Mouse (Mus musculus) megakaryocyte, embryonic 14.5 days (primary cell): ENCODE measurements at regions not wholly inside any gene's neighbourhood (a gene's known extent, or its start where the extent isn't known, plus 50 kb on each side); places are given as distances from the start of the nearest gene placed in this dataset.

Experiments used
- H3K27me3 ChIP-seq: replicated peaks from 2 replicates; pipeline ENCODE3; 2012; ENCODE audit warnings: inconsistent platforms
- H3K36me3 ChIP-seq: replicated peaks from 2 replicates; pipeline ENCODE3; 2012; ENCODE audit warnings: low read length, inconsistent platforms, mixed read lengths
- H3K4me1 ChIP-seq: 2 replicates; pipeline ENCODE4 v1.6.1; 2012; ENCODE audit warnings: inconsistent platforms
- H3K4me3 ChIP-seq: replicated peaks from 2 replicates; pipeline ENCODE3; 2012; ENCODE audit warnings: moderate library complexity, mild to moderate bottlenecking, inconsistent platforms
- H3K9me3 ChIP-seq: 2 replicates; pipeline ENCODE4 v1.6.1; 2012; ENCODE audit warnings: inconsistent platforms
- FLI1 ChIP-seq: IDR thresholded peaks from 2 replicates; pipeline ENCODE4 v1.6.1; 2012; ENCODE audit warnings: low read length, inconsistent platforms, mixed read lengths
- GATA1 ChIP-seq: IDR thresholded peaks from 3 replicates; pipeline ENCODE4 v1.6.1; 2012; ENCODE audit warnings: mixed read lengths, low read length, inconsistent platforms, borderline replicate concordance

DNA sequence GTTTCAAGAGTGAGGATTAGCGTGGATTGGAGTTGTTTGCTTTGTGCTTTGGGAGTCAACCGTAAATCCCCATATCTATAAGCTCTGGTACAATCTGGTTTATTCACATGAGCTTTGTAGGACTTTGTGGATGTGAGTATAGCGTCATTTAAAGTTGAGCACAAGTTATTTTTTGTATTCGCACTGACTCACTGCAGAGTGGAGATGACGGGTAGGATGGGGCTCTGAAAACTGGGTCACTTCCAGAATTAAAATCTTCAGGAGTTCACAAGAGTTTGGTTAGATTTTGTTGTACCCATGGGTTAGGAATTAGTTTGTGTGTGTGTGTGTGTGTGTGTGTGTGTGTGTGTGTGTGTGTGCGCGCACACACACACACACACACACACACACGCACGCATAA, 345.7 kb upstream of the Kif2a start:
- Histone ChIP-seq H3K4me1 (0 out of 2 replicates have a peak, but pooled peaks cover 6% of the 10 kb centered on the region), H3K36me3 (no peaks in the 10 kb centered on the region), H3K4me3 (no peak overlapping the region), H3K9me3 (no peaks in the 10 kb centered on the region; the same call in 1 of the 2 replicates), H3K27me3 (peaks cover 2% of the 10 kb centered on the region)
- TF ChIP-seq FLI1 (no peak), GATA1 (no peak)

DNA sequence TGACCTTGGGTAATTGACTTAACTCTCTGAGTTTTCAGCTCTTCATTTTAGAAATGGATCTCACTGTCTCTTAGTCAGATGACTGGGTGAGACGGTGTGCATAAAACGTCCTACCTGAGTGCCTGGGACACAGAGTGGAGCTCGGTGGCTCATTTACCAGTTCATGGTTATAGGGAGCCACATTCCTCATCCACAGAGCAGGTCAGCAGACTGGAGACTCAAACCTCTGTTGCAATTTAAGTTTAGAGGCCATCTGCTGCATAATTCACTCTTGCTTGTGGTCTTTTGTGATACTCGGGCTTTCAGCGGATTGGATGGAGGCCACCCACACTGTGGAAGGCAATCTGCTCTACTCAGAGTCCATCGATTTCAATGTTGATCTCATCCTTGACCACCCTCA, 343.8 kb upstream of the Kif2a start:
- H3K36me3 ChIP-seq: no peaks in the 10 kb centered on the region
- TF ChIP-seq FLI1: no peak
- TF ChIP-seq GATA1: no peak
- no peaks in the 10 kb centered on the region; the same call in 1 of the 2 replicates for H3K9me3 ChIP-seq
- H3K4me3 ChIP-seq: no peak overlapping the region
- H3K27me3 ChIP-seq: no peaks in the 10 kb centered on the region
- 0 out of 2 replicates have a peak, but pooled peaks cover 6% of the 10 kb centered on the region for H3K4me1 ChIP-seq

GRCm38 (mm10) chr13:107365241-107365640, 343.3 kb upstream of the Kif2a start:
- Histone ChIP-seq H3K4me3 (no peak overlapping the region), H3K4me1 (0 out of 2 replicates have a peak, but pooled peaks cover 6% of the 10 kb centered on the region), H3K27me3 (no peaks in the 10 kb centered on the region), H3K36me3 (no peaks in the 10 kb centered on the region), H3K9me3 (no peaks in the 10 kb centered on the region; the same call in 1 of the 2 replicates)
- TF ChIP-seq FLI1 (no peak), GATA1 (no peak)

- Histone ChIP-seq H3K36me3 (no peaks in the 10 kb centered on the region), H3K27me3 (no peaks in the 10 kb centered on the region), H3K4me1 (no peaks in the 10 kb centered on the region), H3K9me3 (no peaks in the 10 kb centered on the region; the same call in 1 of the 2 replicates), H3K4me3 (no peak overlapping the region)
- TF ChIP-seq FLI1 (no peak), GATA1 (no peak)
Measured at GRCm38 (mm10) chr13:107362806-107363687, 341.1 kb upstream of the Kif2a start.

DNA sequence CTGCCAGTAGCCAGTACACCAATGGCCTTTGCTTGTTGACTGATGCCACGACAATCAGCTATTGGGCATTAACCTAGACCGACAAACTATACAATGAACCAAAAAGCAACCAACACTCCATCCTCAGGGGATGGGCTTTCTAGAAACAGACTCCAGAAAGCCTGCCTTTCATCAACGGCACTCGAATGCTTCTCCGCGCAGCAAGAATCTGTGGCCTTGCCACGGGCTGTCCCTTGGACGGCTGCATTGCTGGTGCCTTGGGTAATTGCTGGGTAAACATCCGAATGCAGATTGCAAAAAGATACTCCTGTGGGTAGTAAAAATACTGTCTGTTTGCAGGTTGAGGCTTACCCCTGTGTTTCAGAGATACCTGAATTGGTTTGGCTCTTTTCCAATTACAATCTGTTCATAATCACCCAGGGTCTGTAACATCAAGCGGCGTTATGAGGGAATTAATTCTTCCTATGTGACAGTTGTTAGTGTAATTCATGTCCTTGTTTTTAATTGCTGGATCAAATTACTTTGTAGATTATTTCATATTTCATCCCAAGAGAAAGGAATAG, 319.0 kb upstream of the Kif2a start:
- Histone ChIP-seq H3K27me3 (peaks cover 2% of the 10 kb centered on the region), H3K36me3 (no peaks in the 10 kb centered on the region), H3K4me3 (no peak overlapping the region), H3K4me1 (no peaks in the 10 kb centered on the region), H3K9me3 (no peaks in the 10 kb centered on the region)
- TF ChIP-seq FLI1 (no peak), GATA1 (no peak)

DNA sequence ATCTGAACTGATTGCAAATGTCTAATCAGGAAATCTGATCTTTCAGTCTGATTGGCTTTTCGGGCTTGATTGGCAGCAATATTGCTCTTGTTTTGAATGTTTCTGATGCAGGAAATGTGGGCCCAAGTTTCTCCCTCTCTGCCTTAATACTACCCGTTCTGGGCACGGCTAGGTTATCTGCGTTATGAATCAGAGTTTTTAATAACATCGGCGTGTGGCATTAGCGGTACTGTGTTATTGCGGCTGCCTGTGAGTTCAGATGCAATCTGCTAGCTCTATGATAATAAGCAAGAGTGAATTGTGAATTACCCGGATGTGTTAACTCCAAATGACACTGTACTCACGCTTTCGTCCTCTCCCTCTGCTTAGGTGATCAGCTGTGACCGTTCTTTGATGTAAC, 316.2 kb upstream of the Kif2a start:
- peaks cover 2% of the 10 kb centered on the region for H3K27me3 ChIP-seq
- H3K36me3 ChIP-seq: no peaks in the 10 kb centered on the region
- TF ChIP-seq FLI1: no peak
- 0 out of 2 replicates have a peak, but pooled peaks cover 4% of the 10 kb centered on the region for H3K4me1 ChIP-seq
- peaks cover 7% of the 10 kb centered on the region for H3K9me3 ChIP-seq
- H3K4me3 ChIP-seq: no peak overlapping the region

- Histone ChIP-seq H3K4me1 (0 out of 2 replicates have a peak, but pooled peaks cover 4% of the 10 kb centered on the region), H3K9me3 (peaks cover 7% of the 10 kb centered on the region), H3K4me3 (no peak overlapping the region), H3K27me3 (peaks cover 2% of the 10 kb centered on the region), H3K36me3 (no peaks in the 10 kb centered on the region)
- TF ChIP-seq GATA1 (no peak), FLI1 (no peak)
Measured at GRCm38 (mm10) chr13:107337111-107337510, 315.2 kb upstream of the Kif2a start.

DNA sequence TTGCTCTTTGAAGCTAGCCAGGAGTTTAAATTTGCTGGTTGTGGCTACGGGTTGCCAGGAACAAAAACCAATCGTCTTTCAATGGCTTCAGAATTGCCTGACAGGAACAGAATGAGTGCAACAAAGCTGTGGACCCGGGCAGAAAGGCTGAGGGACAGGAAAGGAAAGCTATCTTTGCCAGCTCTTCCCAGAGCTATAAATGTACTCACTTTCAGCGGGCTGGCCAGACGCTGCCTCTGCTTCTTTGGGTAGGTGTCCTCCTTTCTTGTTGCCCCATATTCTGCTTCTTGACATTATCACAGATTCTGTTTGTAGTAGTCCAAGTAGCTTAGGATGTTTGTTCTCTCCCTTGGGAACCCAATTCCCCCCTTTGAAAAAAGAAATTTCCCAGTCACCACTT, 307.4 kb upstream of the Kif2a start:
- H3K36me3 ChIP-seq: no peaks in the 10 kb centered on the region
- H3K9me3 ChIP-seq: no peaks in the 10 kb centered on the region; the same call in 1 of the 2 replicates
- peaks cover 8% of the 10 kb centered on the region for H3K4me1 ChIP-seq
- no peak overlapping the region for H3K4me3 ChIP-seq
- H3K27me3 ChIP-seq: no peaks in the 10 kb centered on the region
- TF ChIP-seq FLI1 (no peak), GATA1 (no peak)

DNA sequence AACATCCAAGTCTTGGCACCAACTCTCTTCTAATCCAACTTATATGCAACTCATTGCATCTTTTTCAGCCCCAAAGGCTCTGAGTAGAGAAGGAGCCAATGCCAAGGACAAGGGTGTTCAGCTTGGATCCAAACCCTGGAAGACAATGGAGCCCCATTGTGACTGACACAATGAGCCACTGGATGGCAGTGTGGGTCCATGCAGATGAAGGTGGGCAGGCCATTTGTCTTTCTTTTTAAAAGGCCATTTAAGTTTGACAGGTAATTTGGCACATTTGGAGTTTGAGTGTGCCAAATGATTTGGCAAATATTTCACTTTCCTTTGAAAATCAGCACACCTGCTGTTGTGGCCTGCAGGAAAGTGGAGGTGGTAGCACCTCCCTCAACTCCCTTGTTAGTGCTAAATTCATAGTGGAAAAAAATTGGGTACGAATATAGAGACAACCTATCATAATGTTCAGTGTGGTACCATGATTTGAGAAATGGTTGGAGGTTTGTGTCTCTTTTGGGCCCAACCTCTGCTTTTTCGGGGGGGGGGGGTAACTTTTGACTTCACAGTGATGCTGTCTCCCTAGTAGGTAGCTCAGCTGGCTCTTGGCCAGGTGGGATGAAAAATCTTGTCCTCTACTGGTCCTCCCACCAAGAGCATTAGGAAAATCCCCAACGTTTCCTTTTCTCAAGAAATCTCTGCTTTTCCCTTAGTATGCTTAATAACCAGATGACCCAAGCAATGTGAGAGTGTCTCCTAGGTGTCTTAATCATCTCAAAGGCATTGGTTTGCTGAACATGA, 304.0 kb upstream of the Kif2a start:
- H3K27me3 ChIP-seq: no peaks in the 10 kb centered on the region
- H3K4me3 ChIP-seq: no peak overlapping the region
- no peaks in the 10 kb centered on the region for H3K9me3 ChIP-seq
- H3K36me3 ChIP-seq: no peaks in the 10 kb centered on the region
- H3K4me1 ChIP-seq: peaks cover 8% of the 10 kb centered on the region
- TF ChIP-seq GATA1 (no peak), FLI1 (no peak)

- H3K9me3 ChIP-seq: no peaks in the 10 kb centered on the region
- H3K27me3 ChIP-seq: peaks cover 4% of the 10 kb centered on the region
Measured at GRCm38 (mm10) chr13:107314746-107315145, 292.8 kb upstream of the Kif2a start.

More at GRCm38 (mm10) chr13:107314746-107315145, 292.8 kb upstream of the Kif2a start:
- no peak for TF ChIP-seq FLI1
- TF ChIP-seq GATA1: no peak
- H3K4me1 ChIP-seq: no peaks in the 10 kb centered on the region
- no peaks in the 10 kb centered on the region for H3K36me3 ChIP-seq
- no peak overlapping the region for H3K4me3 ChIP-seq
